Mouse (Mus musculus) spleen, adult 2 months (tissue): Measurements from ENCODE around the gene Gm49380. TPM values are rescaled to one million over a fixed set of nuclear protein-coding genes. Genes with fewer than 3 reads are reported as not detected.
A peak's percentile ranks its signal among the peaks of the same experiment; 100 is the strongest.

Source experiments
- DNase-seq, 2 experiments: peaks; one replicate each; pipeline versions ENCODE4 v3.0.0 to v3.0.0-alpha.2; 2012 to 2021; ENCODE audit warnings: low spot score in 2 of 2, low read depth in 1 of 2
- H3K27ac ChIP-seq: fragments of 200-500 bp; 2 replicates; pipeline ENCODE4 v1.5.1; 2012; ENCODE audit warnings: low read length, inconsistent platforms; ENCODE audit not compliant: insufficient read depth
- H3K27me3 ChIP-seq: fragments of 200-500 bp; 2 replicates; pipeline ENCODE4 v1.6.1; 2012; ENCODE audit warnings: mild to moderate bottlenecking, moderate library complexity, low read length, inconsistent platforms; ENCODE audit not compliant: control insufficient read depth, insufficient read depth
- H3K36me3 ChIP-seq: fragments of 200-500 bp; 2 replicates; pipeline ENCODE4 v1.6.1; 2012; ENCODE audit warnings: mild to moderate bottlenecking, low read length, inconsistent platforms; ENCODE audit not compliant: control insufficient read depth, insufficient read depth
- H3K4me1 ChIP-seq: fragments of 200-500 bp; 2 replicates; pipeline ENCODE4 v1.6.1; 2011; ENCODE audit warnings: inconsistent platforms; ENCODE audit not compliant: control insufficient read depth, insufficient read depth, insufficient read length
- H3K4me3 ChIP-seq: fragments of 200-500 bp; 2 replicates; pipeline ENCODE4 v1.5.1; 2011; ENCODE audit warnings: mild to moderate bottlenecking, inconsistent platforms; ENCODE audit not compliant: insufficient read depth, insufficient read length; ENCODE audit errors: extremely low read depth
- CTCF ChIP-seq: fragments of 200-500 bp; IDR thresholded peaks from 2 replicates; pipeline ENCODE4 v1.5.1; 2011; ENCODE audit warnings: mild to moderate bottlenecking, inconsistent platforms; ENCODE audit not compliant: insufficient read depth, insufficient read length, insufficient replicate concordance; ENCODE audit errors: extremely low read depth
- POLR2A ChIP-seq: fragments of 200-500 bp; IDR thresholded peaks from 2 replicates; pipeline ENCODE4 v1.6.1; 2011; ENCODE audit warnings: low read depth, low read length, inconsistent platforms
- WGBS: fragments of 180-500 bp; shearing (Covaris S2); methylation state at CpG from one replicate; pipeline ENCODE4 v1.1.7; 2018; 5-methylcytosine and 5-hydroxymethylcytosine counted together
- polyA plus RNA-seq: library from polyadenylated mRNA; depleted of rRNA; stranded (reverse); fragments of >200 nt; gene quantifications from 2 replicates; pipeline ENCODE4 v1.2.3, GENCODE M21; 2012

Gene Gm49380
- polyA plus RNA-seq, 1 experiment = not detected

DNA sequence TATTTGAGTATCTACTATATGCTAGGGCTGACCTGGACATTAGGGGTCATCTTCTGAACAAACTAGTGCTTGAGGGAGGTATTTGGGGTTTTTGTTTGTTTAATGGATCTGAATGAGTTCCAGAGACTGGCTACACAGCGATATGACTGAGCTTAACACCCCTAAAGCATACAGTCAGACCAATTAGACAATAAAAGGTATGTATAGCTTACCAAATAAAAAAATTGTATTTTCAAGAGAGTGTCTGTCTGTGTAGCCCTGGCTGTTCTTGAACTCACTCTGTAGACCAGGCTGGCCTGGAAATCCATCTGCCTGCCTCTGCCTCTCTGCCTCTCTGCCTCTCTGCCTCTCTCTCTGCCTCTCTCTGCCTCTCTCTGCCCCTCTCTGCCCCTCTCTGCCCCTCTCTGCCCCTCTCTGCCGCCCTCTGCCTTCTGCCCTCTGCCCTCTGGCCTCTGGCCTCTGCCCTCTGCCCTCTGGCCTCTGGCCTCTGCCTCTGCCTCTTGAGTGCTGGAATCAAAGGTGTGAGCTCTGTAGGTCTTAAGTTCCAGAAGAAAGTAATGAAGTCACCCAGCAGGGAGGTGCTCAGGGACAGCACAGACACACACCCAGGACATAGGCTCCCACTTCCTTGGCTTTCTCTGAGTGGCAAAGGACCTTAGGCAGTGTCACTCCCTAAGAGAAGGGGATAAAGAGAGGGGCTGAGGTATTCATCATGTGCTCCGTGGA, 68.0 kb downstream of the Gm49380 start:
- Histone ChIP-seq H3K27me3 (0 out of 2 replicates have a peak, but pooled peaks cover 2% of the 10 kb centered on the region), H3K4me3 (peak overlapping the region; percentile 64; the same call in 1 of the 2 replicates), H3K4me1 (peaks cover 2% of the 10 kb centered on the region; the same call in 1 of the 2 replicates), H3K36me3 (no peaks in the 10 kb centered on the region), H3K27ac (no peak overlapping the region; the same call in 1 of the 2 replicates)
- no peak for TF ChIP-seq POLR2A
- TF ChIP-seq CTCF = no peak
- 71% methylated on average over 3 of the region's 3 CpGs for WGBS
- no peak for DNase-seq

DNA sequence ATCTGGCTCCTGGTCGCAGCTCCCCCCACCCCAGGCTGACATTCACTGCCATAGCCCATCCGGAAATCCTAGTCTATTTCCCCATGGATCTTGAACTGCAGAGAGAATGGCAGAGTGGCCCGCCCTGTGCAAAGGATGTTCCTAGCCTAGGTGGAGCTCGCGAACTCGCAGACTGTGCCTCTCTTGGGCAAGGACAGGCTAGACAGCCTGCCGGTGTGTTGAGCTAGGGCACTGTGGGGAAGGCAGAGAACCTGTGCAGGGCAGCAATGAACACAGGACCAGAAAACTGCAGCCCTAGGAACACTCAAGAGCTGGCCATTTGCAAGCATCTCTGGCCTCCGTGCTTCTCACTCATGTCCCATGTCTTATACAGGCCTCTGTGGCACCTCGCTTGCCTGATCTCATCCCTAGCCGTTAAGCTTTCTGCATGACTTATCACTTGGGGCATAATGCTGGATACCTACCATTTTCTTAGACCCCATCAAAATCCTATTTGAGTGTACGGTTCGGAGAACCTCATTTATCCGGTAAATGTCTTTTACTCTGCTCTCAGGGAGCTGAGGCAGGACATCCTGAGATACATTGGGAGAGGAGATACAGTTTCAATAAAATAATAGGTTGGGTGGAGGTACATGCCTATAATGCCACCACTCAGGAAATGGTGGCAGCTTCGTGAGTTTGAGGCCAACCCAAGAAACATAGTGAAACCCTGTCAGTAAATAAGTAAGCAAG, 68.7 kb downstream of the Gm49380 start:
- 68% methylated on average over 14 of the region's 14 CpGs for WGBS

DNA sequence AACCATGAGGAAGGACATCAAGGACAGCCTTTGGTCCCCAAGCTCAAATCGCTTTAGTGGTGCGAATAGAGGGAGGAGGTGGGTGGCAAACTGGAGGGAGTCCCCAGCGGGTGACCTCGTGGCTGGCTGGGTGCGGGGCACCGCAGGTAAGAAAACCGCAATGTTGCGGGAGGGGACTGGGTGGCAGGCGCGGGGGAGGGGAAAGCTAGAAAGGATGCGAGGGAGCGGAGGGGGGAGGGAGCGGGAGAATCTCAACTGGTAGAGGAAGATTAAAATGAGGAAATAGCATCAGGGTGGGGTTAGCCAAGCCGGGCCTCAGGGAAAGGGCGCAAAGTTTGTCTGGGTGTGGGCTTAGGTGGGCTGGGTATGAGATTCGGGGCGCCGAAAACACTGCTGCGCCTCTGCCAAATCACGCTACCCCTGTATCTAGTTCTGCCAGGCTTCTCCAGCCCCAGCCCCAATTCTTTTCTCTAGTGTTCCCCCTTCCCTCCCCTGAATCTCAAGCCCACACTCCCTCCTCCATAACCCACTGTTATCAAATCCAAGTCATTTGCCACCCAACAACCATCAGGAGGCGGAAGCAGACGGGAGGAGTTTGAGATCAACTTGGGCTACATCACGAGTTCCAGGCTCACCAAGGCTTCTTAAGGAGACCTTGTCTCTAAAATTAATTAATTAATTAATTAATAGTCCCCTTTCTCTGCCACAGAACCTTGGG, 69.4 kb downstream of the Gm49380 start:
- Histone ChIP-seq H3K4me1 (peaks cover 2% of the 10 kb centered on the region; the same call in 1 of the 2 replicates), H3K27me3 (0 out of 2 replicates have a peak, but pooled peaks cover 2% of the 10 kb centered on the region), H3K36me3 (no peaks in the 10 kb centered on the region), H3K27ac (peak overlapping the region; percentile 76), H3K4me3 (peak overlapping the region; percentile 64)
- 7% methylated on average over 22 of the region's 23 CpGs for WGBS
- DNase-seq = no peak
- TF ChIP-seq CTCF = no peak
- no peak for TF ChIP-seq POLR2A

More for the DNA sequence above, 68.7 kb downstream of the Gm49380 start:
- Histone ChIP-seq H3K4me3 (peak overlapping the region; percentile 64), H3K36me3 (no peaks in the 10 kb centered on the region), H3K27ac (peak overlapping the region; percentile 76), H3K27me3 (0 out of 2 replicates have a peak, but pooled peaks cover 2% of the 10 kb centered on the region), H3K4me1 (peaks cover 2% of the 10 kb centered on the region; the same call in 1 of the 2 replicates)
- no peak for DNase-seq
- TF ChIP-seq CTCF = no peak
- no peak for TF ChIP-seq POLR2A

DNA sequence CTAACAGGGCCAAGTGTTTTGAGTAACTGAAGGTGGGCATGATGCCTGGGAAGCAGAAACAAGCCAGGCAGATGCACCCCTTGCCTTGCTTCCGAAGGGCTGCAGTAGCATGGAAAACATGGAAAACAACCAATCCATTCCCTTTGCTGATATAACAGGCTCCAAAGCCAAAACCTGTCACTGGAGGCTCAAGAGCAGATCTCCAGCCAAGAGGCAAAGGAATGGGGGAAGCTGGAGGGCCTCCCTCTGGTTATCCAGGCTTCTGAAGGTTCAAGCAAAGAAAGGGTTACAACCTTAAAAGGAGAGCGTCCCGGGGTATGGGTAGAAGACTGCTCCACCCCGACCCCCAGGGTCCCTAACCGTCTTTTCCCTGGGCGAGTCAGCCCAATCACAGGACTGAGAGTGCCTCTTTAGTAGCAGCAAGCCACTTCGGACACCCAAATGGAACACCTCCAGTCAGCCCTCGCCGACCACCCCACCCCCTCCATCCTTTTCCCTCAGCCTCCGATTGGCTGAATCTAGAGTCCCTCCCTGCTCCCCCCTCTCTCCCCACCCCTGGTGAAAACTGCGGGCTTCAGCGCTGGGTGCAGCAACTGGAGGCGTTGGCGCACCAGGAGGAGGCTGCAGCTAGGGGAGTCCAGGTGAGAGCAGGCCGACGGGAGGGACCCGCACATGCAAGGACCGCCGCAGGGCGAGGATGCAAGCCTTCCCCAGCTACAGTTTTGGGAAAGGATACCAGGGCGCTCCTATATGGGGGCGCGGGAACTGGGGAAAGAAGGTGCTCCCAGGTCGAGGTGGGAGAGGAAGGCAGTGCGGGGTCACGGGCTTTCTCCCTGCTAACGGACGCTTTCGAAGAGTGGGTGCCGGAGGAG, 70.2 kb downstream of the Gm49380 start, which contains the start of gene Thy1:
Thy1 (plus strand) TSS at position 549 of the 872 bp plus-strand sequence.
- Histone ChIP-seq H3K36me3 (no peaks in the 10 kb centered on the region), H3K27me3 (0 out of 2 replicates have a peak, but pooled peaks cover 2% of the 10 kb centered on the region), H3K4me3 (peak within 1 kb of the TSS; percentile 64), H3K27ac (peak within 1 kb of the TSS; percentile 76), H3K4me1 (peaks cover 2% of the 10 kb centered on the region; the same call in 1 of the 2 replicates)
- 7% methylated on average over 30 of the region's 30 CpGs for WGBS
- DNase-seq = peak in 1 of 2 experiments; percentile 19
- peak; percentile 30; the same call in 1 of the 2 replicates for TF ChIP-seq POLR2A
- TF ChIP-seq CTCF = no peak

DNA sequence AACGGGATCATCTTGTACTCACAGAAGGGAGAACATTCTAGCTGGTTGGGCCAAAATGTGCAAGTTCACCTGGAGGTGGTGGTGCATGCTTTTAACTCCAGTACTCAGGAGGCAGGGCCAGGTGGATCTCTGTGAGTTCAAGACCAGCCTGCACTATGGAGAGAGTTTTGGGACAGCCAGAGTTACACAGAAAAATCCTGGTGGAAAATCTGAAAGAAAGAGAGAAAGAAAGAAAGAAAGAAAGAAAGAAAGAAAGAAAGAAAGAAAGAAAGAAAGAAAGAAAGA, 71.0 kb downstream of the Gm49380 start:
- 95% methylated on average over 1 of the region's 1 CpGs for WGBS
- H3K27me3 ChIP-seq = 0 out of 2 replicates have a peak, but pooled peaks cover 2% of the 10 kb centered on the region
- TF ChIP-seq POLR2A (no peak), CTCF (no peak)

DNA sequence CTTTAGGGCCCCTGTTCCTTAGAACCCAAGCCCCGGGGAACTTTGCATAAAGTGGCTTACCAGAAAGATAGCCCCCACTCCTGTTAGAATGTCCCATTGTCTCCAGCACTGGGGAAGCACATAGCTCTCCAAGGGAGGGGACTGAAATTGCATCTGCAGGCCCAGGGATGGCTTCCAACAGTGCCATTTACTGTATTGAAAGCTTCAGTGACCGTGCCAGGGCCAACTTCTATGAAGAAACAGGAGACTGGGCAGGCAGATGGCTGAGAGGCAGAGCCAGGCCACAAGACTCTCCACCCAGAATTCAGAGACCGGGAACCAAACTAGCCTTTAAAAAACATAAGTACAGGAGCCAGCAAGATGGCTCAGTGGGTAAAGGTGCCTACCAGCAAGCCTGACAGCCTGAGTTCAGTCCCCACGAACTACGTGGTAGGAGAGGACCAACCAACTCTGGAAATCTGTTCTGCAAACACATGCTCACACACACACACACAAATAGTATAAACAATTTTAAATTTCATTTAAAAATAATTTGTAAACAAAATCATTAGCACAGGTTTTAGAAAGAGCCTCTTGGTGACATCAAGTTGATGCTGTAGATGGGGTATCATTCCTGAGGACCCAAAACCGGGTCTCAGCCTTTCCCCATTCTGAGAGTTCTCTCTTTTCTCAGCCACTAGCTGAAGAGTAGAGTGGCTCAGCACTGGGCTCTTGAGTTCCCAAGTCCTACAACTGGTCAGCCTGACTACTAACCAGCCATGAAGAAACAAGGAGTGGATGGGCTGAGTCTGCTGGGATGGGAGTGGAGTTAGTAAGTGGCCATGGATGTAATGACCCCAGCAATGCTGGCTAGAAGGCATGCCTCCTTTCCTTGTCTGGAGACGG, 71.5 kb downstream of the Gm49380 start:
- no peak overlapping the region for H3K4me3 ChIP-seq
- no peak for DNase-seq
- TF ChIP-seq CTCF = no peak
- no peak for TF ChIP-seq POLR2A
- H3K27ac ChIP-seq = no peak overlapping the region
- peaks cover 2% of the 10 kb centered on the region; the same call in 1 of the 2 replicates for H3K4me1 ChIP-seq
- no peaks in the 10 kb centered on the region for H3K36me3 ChIP-seq
- 0 out of 2 replicates have a peak, but pooled peaks cover 2% of the 10 kb centered on the region for H3K27me3 ChIP-seq
- WGBS = 84% methylated on average over 7 of the region's 7 CpGs

More for the DNA sequence above, 71.0 kb downstream of the Gm49380 start:
- Histone ChIP-seq H3K4me3 (no peak overlapping the region), H3K27ac (no peak overlapping the region), H3K4me1 (peaks cover 2% of the 10 kb centered on the region; the same call in 1 of the 2 replicates), H3K36me3 (no peaks in the 10 kb centered on the region)
- no peak for DNase-seq
